Mouse (Mus musculus) limb, embryonic 14.5 days (tissue): Measurements from ENCODE around the gene Cdan1. TPM values are rescaled to one million over a fixed set of nuclear protein-coding genes. Genes with fewer than 3 reads are reported as not detected.

Source experiments
- ATAC-seq: fragments of 200-750 bp; cut with Nextera tagmentation; 2 replicates; pipeline ENCODE4 v1.8.0; 2017; ENCODE audit warnings: low read depth, moderate number of reproducible peaks, moderate TSS enrichment; ENCODE audit not compliant: low FRiP score
- DNase-seq: peaks from one replicate; pipeline ENCODE4 v3.0.0-alpha.2; 2015; ENCODE audit warnings: low spot score
- H3K27ac ChIP-seq: fragments of 300-500 bp; sonication (generic); replicated peaks from 2 replicates; pipeline ENCODE4 v1.5.1; 2014; ENCODE audit warnings: low read depth, mild to moderate bottlenecking, low read length, moderate library complexity, mixed read lengths
- H3K27me3 ChIP-seq: fragments of 300-500 bp; sonication (generic); 2 replicates; pipeline ENCODE4 v1.6.1; 2014; ENCODE audit warnings: low read length, mixed read lengths; ENCODE audit not compliant: control insufficient read depth, insufficient read depth
- H3K36me3 ChIP-seq: fragments of 300-500 bp; sonication (generic); 2 replicates; pipeline ENCODE4 v1.6.1; 2014; ENCODE audit warnings: mild to moderate bottlenecking, low read length, moderate library complexity, mixed read lengths; ENCODE audit not compliant: control insufficient read depth, insufficient read depth
- H3K4me1 ChIP-seq: fragments of 300-500 bp; sonication (generic); 2 replicates; pipeline ENCODE4 v1.6.1; 2014; ENCODE audit warnings: antibody characterized with exemption, low read length, mixed read lengths; ENCODE audit not compliant: control insufficient read depth, insufficient read depth
- H3K4me2 ChIP-seq: fragments of 300-500 bp; sonication (generic); replicated peaks from 2 replicates; pipeline ENCODE4 v1.6.1; 2014; ENCODE audit warnings: low read depth, mild to moderate bottlenecking, low read length, moderate library complexity; ENCODE audit not compliant: severe bottlenecking
- H3K4me3 ChIP-seq: fragments of 300-500 bp; sonication (generic); replicated peaks from 2 replicates; pipeline ENCODE4 v1.5.1; 2014; ENCODE audit warnings: low read length
- H3K9ac ChIP-seq: fragments of 300-500 bp; sonication (generic); 2 replicates; pipeline ENCODE4 v1.6.1; 2014; ENCODE audit warnings: mild to moderate bottlenecking, low read depth, low read length, moderate library complexity; ENCODE audit not compliant: severe bottlenecking
- H3K9me3 ChIP-seq: fragments of 300-500 bp; sonication (generic); 2 replicates; pipeline ENCODE4 v1.6.1; 2016; ENCODE audit warnings: low read length; ENCODE audit not compliant: control insufficient read depth
- POLR2A ChIP-seq: fragments of 200-500 bp; IDR thresholded peaks from 2 replicates; pipeline ENCODE4 v1.8.0; 2012; ENCODE audit warnings: inconsistent platforms, mild to moderate bottlenecking, moderate library complexity, borderline replicate concordance; ENCODE audit not compliant: insufficient read depth, insufficient read length; ENCODE audit errors: extremely low read depth
- WGBS: fragments of 180-500 bp; shearing (Covaris S2); extraction: QIAGEN DNeasy Blood & Tissue Kit; methylation state at CpG from one replicate; pipeline ENCODE4 v1.1.7; 2014; 5-methylcytosine and 5-hydroxymethylcytosine counted together
- polyA plus RNA-seq, 2 experiments: library from polyadenylated mRNA; depleted of rRNA in 1 of 2; stranded (reverse) in 1 of 2; unstranded in 1 of 2; fragments of >200 nt; fragmentation: Nextera tagmentation in 1 of 2; extraction: Ambion mirVana in 1 of 2; gene quantifications; 2 replicates each; pipeline versions ENCODE4 v1.2.1 to v1.2.3; 2012 to 2014

The Cdan1 gene
- polyA plus RNA-seq, 2 experiments: 11.3 to 37.8 TPM

DNA sequence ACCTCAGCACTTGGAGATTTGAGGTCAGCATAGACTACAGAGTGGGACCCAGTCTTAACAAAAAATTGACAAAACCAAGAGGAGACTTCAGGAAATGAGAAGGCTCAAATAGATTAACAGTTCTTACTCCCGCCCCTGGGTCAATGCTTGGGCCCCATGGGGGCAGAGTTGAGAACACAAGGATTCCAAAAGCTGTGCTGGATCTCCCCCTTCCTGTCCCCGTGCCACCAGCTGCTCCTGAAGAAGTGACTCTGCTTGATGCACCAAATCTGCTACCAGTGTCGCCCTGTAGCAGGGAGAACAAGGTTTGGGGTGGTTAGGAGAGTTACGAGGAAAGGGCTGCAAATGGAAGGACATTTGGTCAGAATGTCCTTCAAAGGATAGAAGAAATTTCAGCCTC lies 126.3 kb downstream of the Cdan1 start:
- H3K9me3 ChIP-seq: no peaks in the 10 kb centered on the region
- no peak for TF ChIP-seq POLR2A
- H3K27me3 ChIP-seq: no peaks in the 10 kb centered on the region
- ATAC-seq (no peak), DNase-seq (no peak)
- no peak overlapping the region for H3K27ac ChIP-seq
- WGBS: 74% methylated on average over 4 of the region's 4 CpGs
- no peak overlapping the region for H3K4me2 ChIP-seq
- H3K9ac ChIP-seq: no peak overlapping the region
- peaks cover 3% of the 10 kb centered on the region; the same call in 1 of the 2 replicates for H3K4me1 ChIP-seq
- H3K36me3 ChIP-seq: peaks cover 95% of the 10 kb centered on the region
- H3K4me3 ChIP-seq: no peak overlapping the region

DNA sequence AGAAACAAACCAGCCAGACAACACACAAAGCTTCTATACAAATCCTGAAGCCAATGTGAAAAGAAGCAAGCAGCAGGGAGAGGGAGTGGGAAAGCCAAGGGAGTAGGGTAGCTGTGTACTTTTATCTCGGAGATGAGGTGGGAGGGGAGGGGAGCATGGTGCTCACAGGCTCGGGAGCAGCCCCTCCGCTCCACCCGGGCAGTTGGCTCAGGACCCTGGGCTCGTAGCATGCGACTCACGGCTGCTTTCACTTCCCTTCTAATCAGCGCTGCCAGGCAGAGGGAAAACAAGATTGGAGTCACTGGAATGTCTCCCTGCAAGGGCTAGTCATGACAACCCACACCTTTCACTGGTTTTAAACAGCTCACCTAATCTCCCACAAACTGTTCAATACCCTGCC lies 127.4 kb downstream of the Cdan1 start:
- no peak overlapping the region for H3K27ac ChIP-seq
- TF ChIP-seq POLR2A: no peak
- no peaks in the 10 kb centered on the region for H3K4me1 ChIP-seq
- H3K27me3 ChIP-seq: no peaks in the 10 kb centered on the region
- no peak overlapping the region for H3K4me2 ChIP-seq
- peaks cover 95% of the 10 kb centered on the region for H3K36me3 ChIP-seq
- H3K9me3 ChIP-seq: no peaks in the 10 kb centered on the region
- ATAC-seq: no peak
- H3K9ac ChIP-seq: no peak overlapping the region
- WGBS: 78% methylated on average over 8 of the region's 8 CpGs
- DNase-seq: no peak
- H3K4me3 ChIP-seq: no peak overlapping the region

DNA sequence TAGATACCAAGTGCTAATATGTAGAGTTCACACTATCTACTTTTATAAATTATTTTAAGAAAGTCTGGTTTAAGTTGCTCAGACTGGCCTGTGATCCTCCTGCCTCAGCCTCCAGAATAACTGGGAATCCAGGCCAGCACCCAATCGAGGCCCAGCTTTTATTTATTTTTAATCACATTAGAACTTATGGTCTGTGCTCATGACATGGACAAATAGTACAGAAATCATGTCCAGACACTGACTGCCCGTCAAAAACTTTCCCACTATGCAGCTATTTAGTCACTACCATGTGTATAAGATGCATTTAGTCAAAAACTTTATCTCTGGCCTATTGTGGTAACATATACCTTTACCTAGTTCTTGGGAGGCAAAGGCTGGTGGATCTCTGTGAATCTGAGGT lies 128.0 kb downstream of the Cdan1 start:
- Histone ChIP-seq H3K4me1 (no peaks in the 10 kb centered on the region), H3K36me3 (peaks cover 95% of the 10 kb centered on the region), H3K9me3 (no peaks in the 10 kb centered on the region), H3K27ac (no peak overlapping the region), H3K27me3 (no peaks in the 10 kb centered on the region), H3K4me3 (no peak overlapping the region), H3K4me2 (no peak overlapping the region), H3K9ac (no peak overlapping the region)
- WGBS: 90% methylated on average over 2 of the region's 2 CpGs
- DNase-seq (no peak), ATAC-seq (no peak)
- no peak for TF ChIP-seq POLR2A

DNA sequence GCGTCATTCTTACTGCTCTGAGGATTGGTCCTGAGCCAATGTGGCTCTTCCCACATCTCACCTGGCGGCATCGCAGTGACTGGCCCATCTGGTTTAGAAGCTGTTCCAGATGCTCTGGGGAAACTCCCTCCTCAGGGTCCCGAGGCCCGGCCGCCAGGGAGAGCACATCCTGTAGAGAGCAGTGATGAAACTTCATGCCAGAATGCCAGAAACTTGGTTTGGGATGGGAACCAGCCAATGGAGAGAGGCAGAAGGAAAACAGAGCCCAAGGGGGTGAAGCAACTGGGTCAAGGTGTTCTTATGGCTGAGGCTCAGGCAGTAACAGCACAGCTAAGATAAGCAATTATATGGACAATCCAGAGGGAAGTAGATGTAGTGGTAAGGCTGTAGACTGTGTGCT lies 129.1 kb downstream of the Cdan1 start:
- ATAC-seq (no peak), DNase-seq (no peak)
- H3K4me1 ChIP-seq: no peaks in the 10 kb centered on the region
- TF ChIP-seq POLR2A: no peak
- H3K27me3 ChIP-seq: no peaks in the 10 kb centered on the region
- 74% methylated on average over 6 of the region's 6 CpGs for WGBS
- peaks cover 94% of the 10 kb centered on the region for H3K36me3 ChIP-seq
- no peak overlapping the region for H3K27ac ChIP-seq
- H3K4me3 ChIP-seq: no peak overlapping the region
- no peak overlapping the region for H3K9ac ChIP-seq
- no peak overlapping the region for H3K4me2 ChIP-seq
- H3K9me3 ChIP-seq: no peaks in the 10 kb centered on the region

DNA sequence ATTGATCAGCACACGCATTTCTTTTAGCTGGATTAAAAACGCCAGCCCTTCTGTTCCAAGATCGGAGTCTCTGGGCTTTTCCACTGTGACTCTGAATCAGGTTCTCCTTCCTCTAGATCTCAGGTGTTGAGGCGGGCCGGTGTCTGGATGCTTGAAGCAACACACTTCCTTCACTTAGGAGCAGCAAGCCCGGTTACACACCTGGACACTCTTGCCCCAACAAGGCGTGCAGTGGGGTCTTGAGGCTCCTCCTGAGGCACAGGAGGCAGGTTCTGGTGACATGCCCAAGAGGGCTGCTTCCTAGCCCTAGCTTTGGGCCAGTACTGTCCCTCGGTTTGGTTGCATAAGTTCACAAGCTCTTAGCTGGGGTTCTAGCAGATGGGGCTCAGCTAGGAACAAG lies 131.4 kb downstream of the Cdan1 start:
- DNase-seq: no peak
- H3K36me3 ChIP-seq: peaks cover 90% of the 10 kb centered on the region
- H3K9me3 ChIP-seq: no peaks in the 10 kb centered on the region
- no peak for TF ChIP-seq POLR2A
- H3K4me3 ChIP-seq: no peak overlapping the region
- H3K4me2 ChIP-seq: no peak overlapping the region
- no peaks in the 10 kb centered on the region for H3K4me1 ChIP-seq
- H3K9ac ChIP-seq: no peak overlapping the region
- WGBS: 93% methylated on average over 8 of the region's 8 CpGs
- ATAC-seq: no peak
- no peaks in the 10 kb centered on the region for H3K27me3 ChIP-seq
- H3K27ac ChIP-seq: no peak overlapping the region

DNA sequence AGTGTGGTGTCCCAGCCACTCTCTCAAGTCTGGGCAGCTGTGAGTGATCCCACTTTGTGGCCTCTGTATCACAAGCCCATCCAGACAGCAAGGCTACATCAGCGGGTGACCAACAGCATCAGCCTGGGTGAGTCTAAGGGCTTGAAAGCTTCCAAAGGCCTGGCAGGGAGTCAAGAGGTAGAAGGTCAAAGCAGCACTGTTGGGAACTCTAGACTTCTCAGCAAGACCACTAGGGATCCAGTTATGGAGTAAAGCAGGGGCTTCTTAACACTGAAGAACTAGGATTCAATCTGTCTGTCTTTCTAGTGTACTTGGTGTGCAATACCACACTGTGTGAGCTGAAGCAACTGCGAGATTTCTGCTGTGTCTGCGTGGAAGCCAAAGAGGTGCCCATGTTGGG lies 136.5 kb downstream of the Cdan1 start:
- 92% methylated on average over 3 of the region's 3 CpGs for whole genome bisulfite sequencing
- TF ChIP-seq POLR2A: no peak
- no peak for ATAC-seq

More for the DNA sequence above, 136.5 kb downstream of the Cdan1 start:
- H3K36me3 ChIP-seq: peaks cover 61% of the 10 kb centered on the region
- no peaks in the 10 kb centered on the region for H3K9me3 ChIP-seq
- no peak for DNase-seq
- H3K4me3 ChIP-seq: no peak overlapping the region
- H3K4me1 ChIP-seq: no peaks in the 10 kb centered on the region
- no peak overlapping the region for H3K4me2 ChIP-seq
- no peak overlapping the region for H3K27ac ChIP-seq
- H3K9ac ChIP-seq: no peak overlapping the region
- no peaks in the 10 kb centered on the region for H3K27me3 ChIP-seq
